Mouse (Mus musculus) lung, adult 18-20 months (tissue): ENCODE data around the gene Cd207.
A peak's percentile ranks its signal among the peaks of the same experiment; 100 is the strongest.

Experiments
- DNase-seq, 2 experiments: peaks; one replicate each; pipeline ENCODE4 v3.0.0; 2022; ENCODE audit warnings: mixed read lengths in 2 of 2

The Cd207 gene

DNA sequence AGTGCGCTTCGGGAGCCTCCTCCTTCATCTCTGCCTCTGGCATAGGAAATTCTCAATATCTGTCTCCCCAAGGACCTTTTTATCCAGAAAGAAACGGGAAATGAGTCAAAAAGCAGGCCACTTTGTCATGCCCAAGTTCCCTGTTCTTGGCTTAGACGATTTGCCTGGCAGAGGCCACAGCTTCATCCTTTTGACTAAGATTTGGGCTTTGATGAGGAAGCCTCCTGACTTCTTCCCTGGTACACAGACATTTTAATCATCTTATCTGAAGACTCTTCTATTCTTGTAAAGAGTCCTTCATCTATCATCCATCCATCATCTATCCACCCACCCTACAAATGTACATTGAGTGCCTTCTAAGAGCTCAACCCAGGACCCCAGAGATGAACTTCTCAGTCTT, at the start of gene Cd207:
Gene Cd207 (minus strand): TSS at position 101 of the 400 bp plus-strand sequence.
- DNase-seq, result no peak

DNA sequence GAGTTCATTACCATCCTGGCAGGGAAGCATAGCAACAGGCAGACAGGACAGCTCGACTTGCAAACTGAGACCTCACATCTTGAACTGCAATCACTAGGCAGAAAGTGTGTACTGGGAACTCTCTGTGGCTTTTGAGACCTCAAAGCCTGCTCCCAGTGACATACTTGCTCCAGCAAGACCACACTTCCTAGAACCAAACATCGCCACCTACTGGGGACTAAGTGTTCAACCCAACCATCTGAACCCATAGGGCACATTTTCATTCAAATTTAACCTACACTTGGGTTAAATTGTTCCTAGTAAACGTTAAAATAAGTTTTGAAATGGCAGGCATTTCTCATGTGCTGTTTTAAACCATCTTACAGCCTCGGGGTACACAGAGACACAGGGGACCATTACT, 49.5 kb upstream of the Cd207 start:
- DNase-seq, result no peak

DNA sequence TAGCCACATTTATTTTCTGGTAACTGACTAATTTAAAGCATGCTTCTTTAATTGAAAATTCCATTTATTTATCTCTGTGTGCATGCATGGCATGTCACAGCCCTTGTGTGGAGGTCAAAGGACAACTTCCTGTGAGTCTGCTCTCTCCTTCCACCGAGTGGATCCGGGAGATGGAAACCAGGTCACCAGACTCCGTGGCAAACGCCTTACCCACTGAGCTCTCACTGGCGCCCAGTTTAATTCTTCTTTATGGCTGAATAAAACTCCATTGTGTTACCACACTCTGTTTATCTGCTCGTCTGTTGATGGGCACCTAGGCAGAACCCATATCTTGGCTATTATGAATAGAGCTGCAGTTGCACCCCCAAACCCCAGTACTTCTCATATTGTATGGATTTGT, 44.9 kb upstream of the Cd207 start:
- DNase-seq, result no peak

DNA sequence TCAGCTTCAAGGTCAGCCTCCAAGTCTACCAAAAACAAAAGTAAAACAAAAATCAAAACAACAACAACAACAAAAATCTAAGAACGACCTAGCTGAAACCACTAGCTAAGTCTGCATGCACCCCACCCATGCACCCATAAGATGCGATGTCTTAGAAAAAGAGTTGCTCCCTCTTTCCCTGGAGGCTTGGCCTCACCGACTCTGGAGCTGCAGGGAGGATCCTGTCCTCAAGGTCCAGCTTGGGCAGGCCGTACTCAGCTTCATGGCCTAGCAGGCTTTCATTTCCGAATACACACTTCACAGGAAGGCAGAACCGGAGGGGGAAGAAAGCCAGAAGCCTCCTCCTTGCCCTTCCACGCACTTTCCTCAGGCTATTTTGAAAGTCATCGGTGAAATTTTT, 39.4 kb upstream of the Cd207 start:
- no peak for DNase-seq

DNA sequence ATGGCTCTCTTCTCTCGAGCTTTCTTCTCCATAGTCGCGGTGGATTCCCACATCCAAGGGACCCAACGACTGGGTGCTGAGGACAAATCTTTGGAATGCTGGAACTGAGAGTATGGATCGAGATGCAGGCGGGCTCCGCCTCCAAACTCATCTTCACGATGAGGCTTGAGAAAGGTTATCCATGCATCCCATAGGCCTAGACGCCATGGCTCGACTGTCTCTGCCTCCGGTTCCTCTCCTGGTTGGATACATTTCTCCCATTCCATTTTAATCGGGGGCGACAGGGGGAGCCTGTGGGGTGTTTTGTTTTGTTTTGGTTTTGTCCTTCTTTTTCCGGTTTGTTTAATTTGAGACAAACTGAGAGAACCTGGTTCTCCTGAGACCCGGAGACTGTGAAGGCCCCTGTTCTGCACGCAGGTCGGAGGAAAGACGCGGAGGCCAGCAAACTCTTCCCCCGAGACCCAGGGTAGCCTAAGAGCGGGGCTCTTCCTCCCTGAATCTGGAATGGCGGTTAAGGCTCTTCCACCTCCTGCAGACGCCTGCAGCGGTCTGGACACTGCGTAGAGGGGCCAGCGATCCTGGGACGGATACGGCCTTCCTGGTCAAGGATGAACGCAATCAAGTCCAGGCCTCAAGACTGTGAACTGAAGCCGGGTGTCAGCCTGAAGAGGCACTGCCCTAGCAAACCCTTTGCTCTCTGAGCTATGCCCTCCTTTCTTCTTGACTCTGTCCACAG, 38.0 kb upstream of the Cd207 start:
- no peak for DNase-seq

- DNase-seq, result no peak
Observed at GRCm38 (mm10) chr6:83714221-83715123, 36.8 kb upstream of the Cd207 start.

DNA sequence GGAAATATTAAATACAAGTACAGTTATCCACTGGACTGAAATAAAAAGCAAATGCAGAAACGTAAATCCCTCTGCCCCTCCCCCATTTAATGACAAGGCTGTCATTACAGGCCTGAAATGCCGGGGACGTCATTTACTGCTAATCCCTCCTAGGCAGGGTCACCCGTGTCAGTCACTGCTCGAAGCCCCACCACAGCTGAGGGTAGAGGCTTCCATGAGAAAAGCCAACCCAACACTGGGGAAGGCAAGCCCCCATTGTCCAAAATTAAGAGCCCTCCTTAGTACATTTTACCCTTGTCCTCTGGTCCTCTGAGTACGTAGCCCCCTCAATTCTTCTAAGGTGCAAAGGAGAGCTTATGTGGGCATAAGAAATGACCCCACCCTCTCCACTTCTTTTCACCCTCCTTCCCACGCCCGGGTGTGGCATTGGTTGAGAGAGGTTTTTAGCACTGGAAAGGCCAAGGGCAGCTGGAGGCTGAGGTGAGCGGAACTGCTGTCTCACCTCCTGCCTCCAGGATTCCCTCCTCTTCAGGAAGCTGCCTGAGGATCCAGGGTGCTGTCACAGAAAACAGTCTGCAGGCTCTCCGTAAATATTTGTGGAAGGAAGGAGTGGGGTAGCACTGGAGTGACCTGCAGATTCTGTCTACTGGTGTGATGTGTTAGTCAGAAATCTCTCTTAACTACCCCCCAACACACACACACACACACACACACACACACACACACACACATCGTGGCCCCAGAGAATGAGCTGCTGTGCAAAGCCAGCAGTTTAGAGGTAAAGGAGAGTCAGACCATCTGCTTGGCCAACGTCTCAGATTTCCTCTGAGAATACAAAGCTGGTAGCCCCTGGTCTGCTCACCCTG, 35.8 kb upstream of the Cd207 start:
- no peak for DNase-seq

GRCm38 (mm10) chr6:83711725-83712475, 34.2 kb upstream of the Cd207 start:
- no peak for DNase-seq

GRCm38 (mm10) chr6:83711067-83711675, 33.5 kb upstream of the Cd207 start, which contains the start of gene Vax2:
TSS of gene Vax2 (plus strand) at chr6:83711264.
- DNase-seq, result peak; percentile 58 to 61

GRCm38 (mm10) chr6:83710361-83711066, 32.9 kb upstream of the Cd207 start:
- DNase-seq, result no peak

GRCm38 (mm10) chr6:83707738-83708510, 30.3 kb upstream of the Cd207 start:
- DNase-seq, result no peak

DNA sequence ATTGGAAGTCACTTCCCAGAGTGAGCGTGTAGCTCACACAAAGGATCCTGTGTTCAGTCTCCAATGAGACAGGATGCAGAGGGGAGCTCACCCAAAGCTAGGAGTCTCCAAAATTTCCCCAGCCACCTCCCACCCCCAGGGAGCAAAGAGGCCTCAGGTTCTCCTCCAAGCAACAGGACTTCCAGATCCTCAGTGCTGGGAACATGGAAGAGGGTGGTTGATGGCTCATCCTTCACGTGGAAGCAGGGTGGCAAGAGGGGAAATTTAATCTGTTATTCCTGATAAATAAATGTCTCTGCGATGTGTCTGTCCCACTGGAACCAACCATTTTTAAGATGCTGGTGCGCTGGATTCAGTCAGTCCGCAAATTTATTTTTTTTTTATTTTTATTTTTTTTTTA, 27.0 kb upstream of the Cd207 start:
- no peak for DNase-seq

- no peak for DNase-seq
Observed at GRCm38 (mm10) chr6:83704294-83704693, 26.6 kb upstream of the Cd207 start.

DNA sequence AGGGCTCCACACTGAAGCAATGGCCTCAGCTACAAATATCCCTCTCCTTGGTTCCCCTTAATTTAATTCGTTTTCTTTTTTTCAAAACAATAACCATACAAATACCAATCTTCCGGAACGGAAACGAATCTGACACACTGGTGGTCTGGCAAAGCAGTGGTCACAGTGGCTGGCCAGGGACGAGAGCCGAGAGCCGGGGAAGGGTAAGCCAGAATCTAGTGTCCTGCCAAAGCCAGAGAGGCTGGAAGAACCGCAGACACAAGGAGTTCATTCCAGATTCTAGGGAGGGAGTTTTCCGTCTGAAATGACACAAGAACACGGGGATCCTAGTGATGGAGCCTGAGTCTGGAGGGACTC, 26.0 kb upstream of the Cd207 start:
- no peak for DNase-seq

DNA sequence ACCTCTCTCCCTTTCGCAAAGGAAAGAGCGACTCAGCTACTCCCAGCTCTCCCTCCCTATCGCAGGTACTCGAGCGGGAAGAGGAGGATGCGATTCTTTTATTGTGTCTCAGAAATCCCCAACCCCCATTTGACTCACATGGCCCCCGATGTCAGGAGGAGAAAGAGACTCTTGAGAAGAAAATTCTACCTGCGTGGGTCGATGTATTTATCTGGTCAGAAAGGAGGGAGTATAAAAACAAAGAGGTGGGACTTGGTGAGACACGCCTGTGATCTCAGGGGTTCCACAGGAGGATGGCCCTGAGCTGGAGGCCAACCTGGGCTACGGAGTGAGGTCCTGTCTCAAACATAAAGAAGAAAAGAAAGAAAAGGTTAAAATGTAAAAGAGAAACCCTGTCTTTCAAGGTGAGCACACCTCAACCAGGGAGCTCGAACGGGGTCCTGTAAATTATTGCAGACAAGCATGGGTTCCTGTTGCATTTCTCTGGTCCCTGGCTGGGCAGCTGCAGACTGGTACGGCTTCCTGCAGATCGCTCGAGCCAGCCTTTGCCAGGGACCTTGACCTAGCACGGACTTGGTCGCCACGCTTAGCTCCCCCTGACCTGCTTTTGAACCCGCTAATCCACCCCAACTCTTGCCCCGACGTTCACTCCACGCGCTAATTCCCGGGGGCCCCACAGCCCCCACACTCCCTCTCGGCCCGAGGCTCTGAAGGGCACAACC, 25.5 kb upstream of the Cd207 start:
- DNase-seq, result no peak

GRCm38 (mm10) chr6:83702146-83702999, 24.7 kb upstream of the Cd207 start:
- no peak for DNase-seq

GRCm38 (mm10) chr6:83701001-83701400, 23.3 kb upstream of the Cd207 start:
- DNase-seq, result no peak

DNA sequence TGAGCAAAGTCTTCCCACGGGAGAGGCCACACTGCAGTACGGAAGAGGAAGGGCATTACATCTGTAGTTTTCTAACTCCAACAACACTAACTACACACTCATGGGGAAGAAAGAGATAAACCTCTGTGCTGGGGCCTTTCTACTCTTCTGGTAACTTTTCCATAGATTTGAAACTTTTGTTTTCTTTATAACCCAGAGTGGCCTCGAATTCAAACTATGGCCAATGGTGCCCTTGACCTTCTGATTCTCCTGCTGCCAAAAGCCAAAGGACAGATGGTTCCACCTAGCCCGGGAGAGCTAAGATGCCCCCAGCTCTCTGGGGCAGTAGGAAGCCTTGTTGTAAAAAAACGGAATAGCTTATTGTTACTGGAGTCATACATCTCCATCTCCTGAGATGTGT, 22.3 kb upstream of the Cd207 start:
- DNase-seq, result no peak

GRCm38 (mm10) chr6:83697932-83698331, 20.3 kb upstream of the Cd207 start:
- DNase-seq, result no peak
